Mouse (Mus musculus): ENCODE measurements around the gene Fgf15.

DNA sequence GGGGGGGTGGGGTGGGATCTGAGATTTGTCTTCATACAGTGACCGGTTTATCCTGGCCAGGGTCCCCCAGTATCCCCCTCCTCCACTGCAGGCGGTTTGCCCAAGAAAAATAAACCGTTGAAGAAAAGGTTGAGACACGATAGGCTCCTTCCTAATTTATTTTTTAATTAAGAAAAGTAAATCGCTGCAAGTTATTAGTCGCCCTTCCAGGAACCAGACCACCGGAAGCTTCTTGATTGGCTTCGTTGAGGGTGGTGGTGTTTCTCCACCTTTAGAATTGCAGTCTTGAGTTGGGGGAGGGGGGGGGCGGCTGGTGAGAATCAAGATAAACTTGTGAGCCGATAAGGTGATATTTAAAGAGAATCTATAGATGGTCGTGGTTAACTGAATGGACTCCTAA, 44.3 kb downstream of the Fgf15 start:
- TF ChIP-seq CTCF (IDR thresholded peaks at IDR 0.05; ENCODE audit: low read depth) (no peak), EP300 (optimal IDR thresholded peaks at IDR 0.05) (no peak)

All from stomach, postnatal 0 days (tissue).